Comparison of ENCODE assay signal across 27 mouse cellular contexts in the genomic region with DNA sequence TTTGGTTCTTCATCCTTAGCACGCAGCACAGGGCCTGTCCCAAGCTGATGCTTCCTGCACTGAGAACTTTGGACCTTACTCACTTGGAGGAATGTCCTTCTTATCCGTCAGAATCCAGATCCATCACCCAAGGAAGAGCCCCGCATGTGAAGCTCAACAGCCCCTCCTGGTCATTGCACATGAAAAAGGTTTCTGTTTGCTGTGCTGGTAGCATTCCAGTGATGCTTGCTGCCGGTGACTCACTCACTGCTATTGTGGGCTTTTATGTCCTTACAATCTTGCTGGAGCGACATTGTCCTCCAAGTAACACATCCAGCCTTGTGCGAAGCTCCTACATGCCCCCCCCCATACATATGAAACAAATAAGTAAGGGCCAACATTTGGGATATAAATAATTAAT. TPM values are rescaled to one million over a fixed set of nuclear protein-coding genes. Genes with fewer than 3 reads are reported as not detected.
"Had no signal": no experiment of that assay in that cellular context is flagged by ENCODE, and none has a peak within 500 bp of the region (broad histone marks: within the 10 kb centered on the region; RNA-seq: fewer than 3 reads in every experiment).

No protein-coding gene starts in this region.

- ATAC-seq: hindbrain, embryonic 16.5 days; inflammation-experienced regulatory T-cells, adult 6 months; intestine, embryonic 15.5 days; intestine, postnatal 0 days had no signal

- DNase-seq: gastrocnemius, adult 2 months; gastrocnemius, postnatal 10 days; gastrocnemius, postnatal 25 days; heart, postnatal 10 days; heart, postnatal 4 days; kidney, adult 18-20 months; kidney, adult 8-10 months; kidney, postnatal 10 days; kidney, postnatal 25 days; kidney, postnatal 4 days; liver; liver, embryonic 13.5 days had no signal

RNA-seq across cellular contexts. Expression of gene Fetub, which starts 5.2 kb away (rescaled TPM):
- total RNA-seq: gastrocnemius, adult 2 months; gastrocnemius, postnatal 25 days; granulocyte monocyte progenitor cell, adult 5-6 weeks; heart, postnatal 10 days; heart, postnatal 4 days; left cerebral cortex, adult 18-20 months; left cerebral cortex, adult 8-10 months; left cerebral cortex, postnatal 25 days had no signal

RNA-seq across cellular contexts. Expression of gene Ahsg, which starts 21.8 kb away (rescaled TPM):
- total RNA-seq: gastrocnemius, adult 2 months; gastrocnemius, postnatal 25 days; granulocyte monocyte progenitor cell, adult 5-6 weeks; layer of hippocampus, adult 2 months; layer of hippocampus, postnatal 10 days; layer of hippocampus, postnatal 25 days; left cerebral cortex, adult 18-20 months; left cerebral cortex, postnatal 10 days; left cerebral cortex, postnatal 25 days had no signal

RNA-seq across cellular contexts. Expression of gene Hrg, which starts 38.0 kb away (rescaled TPM):
- total RNA-seq: gastrocnemius, adult 2 months; gastrocnemius, postnatal 25 days; granulocyte monocyte progenitor cell, adult 5-6 weeks; heart, adult 18-20 months; heart, adult 8-10 months; heart, postnatal 10 days; heart, postnatal 25 days; heart, postnatal 4 days; layer of hippocampus, adult 2 months; layer of hippocampus, postnatal 10 days; layer of hippocampus, postnatal 25 days; left cerebral cortex, adult 18-20 months; left cerebral cortex, adult 8-10 months; left cerebral cortex, postnatal 10 days; left cerebral cortex, postnatal 25 days had no signal
